Mouse (Mus musculus): Measurements from ENCODE around the gene Prkd2. TPM values are rescaled to one million over a fixed set of nuclear protein-coding genes. Genes with fewer than 3 reads are reported as not detected.

Gene Prkd2
- polyA plus RNA-seq, 1 experiment from 2014 or later: 7.7 TPM

- Histone ChIP-seq H3K4me3 (no peak overlapping the region), H3K4me1 (peaks cover 27% of the 10 kb centered on the region), H3K9me3 (replicated peaks) (no peaks in the 10 kb centered on the region), H3K4me2 (peak overlapping the region; percentile 52; the same call in 1 of the 2 replicates), H3K9ac (no peak overlapping the region), H3K36me3 (ENCODE audit: poor library complexity, severe bottlenecking) (peaks cover 12% of the 10 kb centered on the region), H3K27ac (no peak overlapping the region), H3K27me3 (no peaks in the 10 kb centered on the region)
- WGBS: 94% methylated on average over 4 of the region's 4 CpGs
- ATAC-seq: no peak
Observed at GRCm38 (mm10) chr7:16873392-16873791, 30.7 kb downstream of the Prkd2 start.

GRCm38 (mm10) chr7:16874190-16874589 lies 31.5 kb downstream of the Prkd2 start:
- Histone ChIP-seq H3K27me3 (no peaks in the 10 kb centered on the region), H3K9ac (no peak overlapping the region), H3K9me3 (replicated peaks) (no peaks in the 10 kb centered on the region), H3K27ac (peak overlapping the region; percentile 79), H3K4me2 (peak overlapping the region; percentile 52), H3K4me3 (peak overlapping the region; percentile 30), H3K4me1 (peaks cover 27% of the 10 kb centered on the region), H3K36me3 (ENCODE audit: poor library complexity, severe bottlenecking) (peaks cover 12% of the 10 kb centered on the region)
- WGBS: 4% methylated on average over 17 of the region's 17 CpGs
- no peak for ATAC-seq

GRCm38 (mm10) chr7:16874756-16875309 lies 32.1 kb downstream of the Prkd2 start:
- Histone ChIP-seq H3K4me2 (peak overlapping the region; percentile 92), H3K4me3 (peak overlapping the region; percentile 73), H3K36me3 (ENCODE audit: poor library complexity, severe bottlenecking) (peaks cover 12% of the 10 kb centered on the region), H3K27ac (peak overlapping the region; percentile 79), H3K4me1 (peaks cover 27% of the 10 kb centered on the region), H3K27me3 (no peaks in the 10 kb centered on the region), H3K9ac (peak overlapping the region; percentile 87; the same call in 1 of the 2 replicates), H3K9me3 (replicated peaks) (no peaks in the 10 kb centered on the region)
- peak; percentile 97 for ATAC-seq
- WGBS: under 1% methylated on average over 33 of the region's 33 CpGs

- Histone ChIP-seq H3K4me3 (peak within 1 kb of the TSS; percentile 73), H3K4me1 (peaks cover 28% of the 10 kb centered on the region), H3K36me3 (ENCODE audit: poor library complexity, severe bottlenecking) (peaks cover 12% of the 10 kb centered on the region), H3K27me3 (no peaks in the 10 kb centered on the region), H3K9ac (peak within 1 kb of the TSS; percentile 87), H3K9me3 (replicated peaks) (no peaks in the 10 kb centered on the region), H3K4me2 (peak within 1 kb of the TSS; percentile 92), H3K27ac (peak within 1 kb of the TSS; percentile 79)
- no peak for ATAC-seq
- WGBS: 0% methylated on average over 1 of the region's 1 CpGs
Observed at GRCm38 (mm10) chr7:16875310-16875325, 32.4 kb downstream of the Prkd2 start, which contains the start of gene Dact3. Dact3 (plus strand) TSS chr7:16875317.

GRCm38 (mm10) chr7:16875326-16875725 lies 32.6 kb downstream of the Prkd2 start:
- Histone ChIP-seq H3K9ac (peak overlapping the region; percentile 87), H3K36me3 (ENCODE audit: poor library complexity, severe bottlenecking) (peaks cover 12% of the 10 kb centered on the region), H3K9me3 (replicated peaks) (no peaks in the 10 kb centered on the region), H3K4me3 (peak overlapping the region; percentile 73), H3K27me3 (no peaks in the 10 kb centered on the region), H3K27ac (peak overlapping the region; percentile 75), H3K4me1 (peaks cover 30% of the 10 kb centered on the region), H3K4me2 (peak overlapping the region; percentile 92)
- ATAC-seq: peak; percentile 54; the same call in 1 of the 2 replicates
- WGBS: under 1% methylated on average over 39 of the region's 42 CpGs

GRCm38 (mm10) chr7:16876006-16876405 lies 33.3 kb downstream of the Prkd2 start:
- H3K4me1 ChIP-seq: peaks cover 36% of the 10 kb centered on the region
- H3K9ac ChIP-seq: peak overlapping the region; percentile 87
- H3K36me3 ChIP-seq (ENCODE audit: poor library complexity, severe bottlenecking): peaks cover 12% of the 10 kb centered on the region
- no peaks in the 10 kb centered on the region for H3K27me3 ChIP-seq
- peak overlapping the region; percentile 92 for H3K4me2 ChIP-seq
- no peaks in the 10 kb centered on the region for H3K9me3 ChIP-seq (replicated peaks)
- 9% methylated on average over 11 of the region's 11 CpGs for whole genome bisulfite sequencing
- ATAC-seq: no peak
- peak overlapping the region; percentile 73 for H3K4me3 ChIP-seq
- no peak overlapping the region for H3K27ac ChIP-seq

- Histone ChIP-seq H3K27ac (no peak overlapping the region), H3K9ac (peak overlapping the region; percentile 87), H3K4me1 (peaks cover 36% of the 10 kb centered on the region), H3K9me3 (replicated peaks) (no peaks in the 10 kb centered on the region), H3K4me2 (peak overlapping the region; percentile 92), H3K4me3 (peak overlapping the region; percentile 73), H3K27me3 (no peaks in the 10 kb centered on the region), H3K36me3 (ENCODE audit: poor library complexity, severe bottlenecking) (peaks cover 10% of the 10 kb centered on the region)
- 1% methylated on average over 11 of the region's 13 CpGs for WGBS
- ATAC-seq: no peak
Observed at GRCm38 (mm10) chr7:16876608-16877007, 33.9 kb downstream of the Prkd2 start.

- H3K9me3 ChIP-seq (replicated peaks): no peaks in the 10 kb centered on the region
- H3K4me2 ChIP-seq: no peak overlapping the region
- no peak overlapping the region for H3K27ac ChIP-seq
- no peak overlapping the region for H3K4me3 ChIP-seq
- H3K36me3 ChIP-seq (ENCODE audit: poor library complexity, severe bottlenecking): peaks cover 6% of the 10 kb centered on the region; the same call in 1 of the 2 replicates
- H3K4me1 ChIP-seq: peaks cover 36% of the 10 kb centered on the region
- H3K9ac ChIP-seq: no peak overlapping the region
- no peaks in the 10 kb centered on the region for H3K27me3 ChIP-seq
- ATAC-seq: no peak
- WGBS: 89% methylated on average over 3 of the region's 3 CpGs
Observed at GRCm38 (mm10) chr7:16877717-16878116, 35.0 kb downstream of the Prkd2 start.

GRCm38 (mm10) chr7:16879796-16880547 lies 37.3 kb downstream of the Prkd2 start:
- Histone ChIP-seq H3K4me1 (peaks cover 30% of the 10 kb centered on the region), H3K27ac (peak overlapping the region; percentile 36; the same call in 1 of the 2 replicates), H3K4me3 (no peak overlapping the region), H3K9me3 (replicated peaks) (no peaks in the 10 kb centered on the region), H3K4me2 (no peak overlapping the region), H3K27me3 (peaks cover 18% of the 10 kb centered on the region), H3K9ac (peak overlapping the region; percentile 52), H3K36me3 (ENCODE audit: poor library complexity, severe bottlenecking) (peaks cover 22% of the 10 kb centered on the region)
- WGBS: 17% methylated on average over 8 of the region's 9 CpGs
- no peak for ATAC-seq

GRCm38 (mm10) chr7:16880615-16881014 lies 37.9 kb downstream of the Prkd2 start:
- Histone ChIP-seq H3K9ac (peak overlapping the region; percentile 52; the same call in 1 of the 2 replicates), H3K36me3 (ENCODE audit: poor library complexity, severe bottlenecking) (peaks cover 25% of the 10 kb centered on the region), H3K9me3 (replicated peaks) (peaks cover 6% of the 10 kb centered on the region; the same call in 1 of the 2 replicates), H3K4me2 (no peak overlapping the region), H3K4me1 (peaks cover 28% of the 10 kb centered on the region), H3K27ac (peak overlapping the region; percentile 36; the same call in 1 of the 2 replicates), H3K27me3 (peaks cover 25% of the 10 kb centered on the region), H3K4me3 (no peak overlapping the region)
- WGBS: 12% methylated on average over 5 of the region's 5 CpGs
- no peak for ATAC-seq

- 90% methylated on average over 6 of the region's 6 CpGs for WGBS
- Histone ChIP-seq H3K36me3 (ENCODE audit: poor library complexity, severe bottlenecking) (peaks cover 44% of the 10 kb centered on the region), H3K4me3 (no peak overlapping the region), H3K4me2 (no peak overlapping the region), H3K9ac (no peak overlapping the region), H3K27me3 (peaks cover 43% of the 10 kb centered on the region), H3K9me3 (replicated peaks) (peaks cover 12% of the 10 kb centered on the region), H3K27ac (no peak overlapping the region), H3K4me1 (peaks cover 12% of the 10 kb centered on the region)
- ATAC-seq: no peak
Observed at GRCm38 (mm10) chr7:16883162-16883561, 40.5 kb downstream of the Prkd2 start.

- WGBS: 57% methylated on average over 4 of the region's 4 CpGs
- Histone ChIP-seq H3K36me3 (ENCODE audit: poor library complexity, severe bottlenecking) (peaks cover 44% of the 10 kb centered on the region), H3K27me3 (peaks cover 51% of the 10 kb centered on the region)
Observed at GRCm38 (mm10) chr7:16884334-16884733, 41.6 kb downstream of the Prkd2 start.

More at GRCm38 (mm10) chr7:16884334-16884733, 41.6 kb downstream of the Prkd2 start:
- H3K27ac ChIP-seq: no peak overlapping the region
- no peak overlapping the region for H3K4me2 ChIP-seq
- H3K9me3 ChIP-seq (replicated peaks): peaks cover 12% of the 10 kb centered on the region
- 0 out of 2 replicates have a peak, but pooled peaks have one; percentile 25 for ATAC-seq
- no peak overlapping the region for H3K4me3 ChIP-seq
- H3K9ac ChIP-seq: no peak overlapping the region
- H3K4me1 ChIP-seq: peaks cover 12% of the 10 kb centered on the region

Measured in forebrain, embryonic 13.5 days (tissue).